Mouse (Mus musculus): ENCODE data around the gene Gtsf1.

Gtsf1 gene

DNA sequence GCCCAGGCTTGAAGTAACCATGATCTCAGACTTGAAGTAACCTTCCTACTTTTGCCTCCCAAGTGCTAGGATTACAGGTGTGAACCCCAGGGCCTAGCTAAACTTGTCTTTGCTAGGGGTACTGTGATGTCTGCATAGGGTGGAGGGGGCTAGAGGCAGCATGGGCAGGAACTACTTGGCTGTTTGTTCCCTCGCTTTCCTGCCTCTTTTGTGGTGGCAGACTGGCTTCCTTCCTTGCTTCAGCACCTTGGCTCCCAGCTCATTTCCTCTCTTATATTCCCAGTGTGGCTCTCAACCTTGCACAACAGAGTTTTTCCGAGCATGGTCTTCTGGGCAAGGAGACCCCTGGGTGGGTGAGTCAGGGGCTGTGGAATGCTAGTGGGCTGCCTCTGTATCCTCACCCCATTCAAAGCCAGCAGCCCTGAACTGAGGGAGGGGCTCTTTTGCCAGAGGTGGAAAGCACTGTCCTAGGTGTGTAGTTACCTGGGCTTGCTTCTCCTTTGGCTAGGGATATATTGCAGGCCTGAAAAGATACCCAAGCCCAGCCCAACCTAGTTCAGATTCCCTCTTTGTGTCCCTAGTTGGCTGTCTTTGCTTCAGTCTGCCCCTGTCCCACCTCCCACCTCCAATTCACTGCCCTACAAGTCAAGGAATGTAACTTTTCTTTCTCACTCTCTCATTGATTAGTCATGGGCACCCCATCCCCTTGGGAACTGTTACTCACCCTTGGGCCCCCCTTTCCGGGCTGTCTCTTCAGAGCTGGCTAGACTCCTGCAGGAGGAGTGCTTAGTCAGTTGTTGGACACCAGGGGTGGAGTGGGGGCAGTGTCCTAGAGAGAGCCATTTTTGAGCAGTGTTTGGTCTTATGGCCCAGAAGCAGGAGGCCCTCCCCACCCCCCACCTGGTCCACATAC is 52.3 kb downstream of the Gtsf1 start:
- DNase-seq = no peak

DNA sequence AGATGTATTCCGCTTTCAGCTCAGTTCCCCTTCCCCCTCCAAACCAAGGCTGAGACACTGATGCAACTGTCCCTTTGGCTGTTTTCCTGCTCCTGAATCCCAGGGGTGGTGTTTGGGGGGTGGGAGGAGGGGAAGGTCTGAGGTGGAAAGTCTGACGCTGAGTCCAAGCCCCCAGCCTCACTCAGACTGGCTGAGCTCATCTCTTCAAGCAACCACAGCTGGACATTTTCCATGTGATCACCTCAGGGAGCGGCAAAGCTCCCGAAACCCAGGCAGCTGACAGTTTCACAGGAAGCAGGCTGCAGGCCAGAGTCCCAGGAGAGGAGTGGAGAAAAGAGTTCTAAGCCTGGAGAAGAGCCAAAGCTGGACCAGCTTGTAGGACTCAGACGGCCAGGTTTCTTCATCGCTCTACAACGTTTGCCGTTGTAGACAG is 53.4 kb downstream of the Gtsf1 start:
- no peak for DNase-seq

DNA sequence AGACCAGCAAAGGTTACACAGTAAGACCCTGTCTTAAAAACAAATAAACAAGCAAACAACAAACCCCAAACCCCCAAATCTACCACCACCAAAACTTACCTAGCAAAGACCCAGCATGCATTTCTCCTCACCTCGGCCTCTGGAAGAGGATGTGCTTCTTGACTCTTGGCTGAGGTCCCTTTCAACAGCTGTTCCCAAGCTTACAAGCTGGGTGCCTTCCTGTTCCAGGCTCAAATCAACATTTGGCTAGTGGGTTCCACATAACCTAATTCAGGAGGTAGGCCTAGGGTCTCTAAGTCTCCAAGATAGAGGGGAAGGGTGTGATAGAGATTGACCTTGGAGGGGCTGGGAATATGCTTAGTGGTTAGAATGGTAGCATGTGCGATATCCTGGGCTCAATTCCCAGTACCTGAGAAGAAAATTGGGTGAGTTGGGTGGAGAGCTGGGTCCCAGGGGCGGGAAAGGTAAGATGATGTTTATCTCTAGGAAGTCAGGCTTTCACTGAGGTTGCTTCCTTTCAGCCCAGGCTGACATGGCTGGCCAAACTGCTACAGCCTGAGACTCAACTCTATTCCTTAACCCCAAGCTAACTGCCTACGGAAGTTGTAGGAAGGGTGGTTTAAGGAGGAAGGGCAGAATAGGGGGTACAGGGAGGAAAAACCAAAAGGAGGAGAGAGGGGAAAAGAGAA is 55.0 kb downstream of the Gtsf1 start:
- DNase-seq = no peak

DNA sequence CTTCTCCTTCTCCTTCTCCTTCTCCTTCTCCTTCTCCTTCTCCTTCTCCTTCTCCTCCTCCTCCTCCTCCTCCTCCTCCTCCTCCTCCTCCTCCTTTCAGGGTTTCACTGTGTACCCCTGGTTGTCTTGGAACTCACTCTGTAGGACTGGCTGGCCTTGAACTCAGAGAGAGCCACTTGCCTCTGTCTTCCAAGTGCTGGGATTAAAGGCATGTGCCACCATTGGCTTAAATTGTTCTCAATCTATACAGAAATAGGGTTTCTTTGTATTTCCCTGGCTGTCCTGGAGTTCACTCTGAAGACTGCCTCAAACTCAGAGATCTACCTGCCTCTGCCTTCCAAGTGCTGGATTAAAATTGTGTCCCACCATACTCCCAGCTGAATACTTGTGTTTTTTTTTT is 57.8 kb downstream of the Gtsf1 start:
- no peak for DNase-seq

DNA sequence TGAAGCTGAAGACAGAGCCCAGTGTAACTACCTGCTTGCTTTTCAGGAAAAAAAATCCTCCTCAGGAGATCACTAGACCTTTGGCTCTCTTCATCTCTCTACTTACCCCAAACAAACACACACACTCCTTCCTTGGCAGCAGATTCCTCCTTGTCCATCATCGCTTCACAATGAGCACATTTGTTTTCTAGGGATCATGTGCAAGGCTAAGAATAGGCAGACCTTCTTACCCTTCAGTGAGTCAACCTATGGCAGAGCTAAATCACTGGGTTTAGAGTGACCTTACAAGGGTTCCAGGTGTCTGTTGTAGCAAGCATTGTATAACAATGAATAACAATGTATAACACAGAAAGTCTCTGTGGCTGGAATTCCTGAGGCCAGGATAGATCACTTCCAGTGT is 58.5 kb downstream of the Gtsf1 start:
- no peak for DNase-seq

DNA sequence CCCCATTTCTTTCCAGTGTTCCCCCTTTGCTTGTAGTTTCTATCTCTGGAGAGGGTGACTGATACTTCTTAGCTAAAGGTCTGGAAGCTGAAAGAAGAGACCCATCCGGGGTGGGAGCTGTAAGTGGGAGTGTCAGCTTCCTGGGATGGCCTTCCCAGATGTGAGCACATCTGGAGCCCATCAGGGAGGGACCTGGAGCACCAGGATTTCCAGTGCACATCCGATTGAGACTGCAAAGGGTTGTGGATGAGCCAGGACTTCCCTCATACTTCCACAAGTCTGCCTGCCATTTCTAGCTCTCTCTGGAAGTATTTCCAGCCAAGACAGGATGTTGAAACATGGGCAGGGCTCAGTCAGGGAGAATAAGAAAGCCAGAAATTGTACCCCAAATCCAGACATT is 59.1 kb downstream of the Gtsf1 start:
- no peak for DNase-seq

DNA sequence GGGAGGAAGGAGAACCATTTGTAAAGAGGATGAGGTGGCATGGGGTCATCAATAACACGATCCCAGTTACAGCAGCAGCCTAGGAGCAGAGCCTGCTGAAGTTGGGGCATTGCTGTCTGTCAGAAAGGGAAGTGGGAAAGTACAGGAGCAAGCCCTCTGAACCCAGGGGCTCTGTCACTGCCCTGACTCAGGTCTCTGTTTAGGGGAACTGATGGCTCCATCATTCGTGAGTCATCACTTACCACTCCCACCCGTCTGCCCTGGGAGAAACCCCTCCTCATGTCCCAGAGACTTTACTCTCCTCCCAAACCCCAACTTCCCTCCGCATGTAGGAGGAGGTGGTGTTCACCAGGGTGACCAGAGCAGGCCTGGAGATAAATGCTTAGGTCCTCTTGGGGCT is 59.8 kb downstream of the Gtsf1 start:
- no peak for DNase-seq

DNA sequence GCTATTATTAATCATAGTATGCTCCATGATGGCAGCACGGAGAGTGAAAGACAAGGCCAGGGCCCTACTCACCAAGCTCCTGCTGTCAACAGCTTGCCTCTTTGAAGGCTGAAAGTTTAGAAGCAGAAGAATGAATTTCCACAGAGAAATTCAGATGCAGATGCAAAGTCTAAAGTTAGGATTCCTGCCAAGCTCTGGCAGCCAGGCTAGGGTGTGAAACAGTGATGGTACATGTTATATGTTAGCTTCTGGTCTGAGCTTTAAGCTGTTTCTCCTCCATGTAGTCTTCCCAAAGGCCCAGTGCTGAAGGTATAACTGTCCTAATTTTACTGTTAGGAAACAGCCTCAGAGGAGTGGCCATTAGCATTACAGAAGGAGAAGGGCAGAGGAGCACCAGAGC is 61.1 kb downstream of the Gtsf1 start:
- no peak for DNase-seq

DNA sequence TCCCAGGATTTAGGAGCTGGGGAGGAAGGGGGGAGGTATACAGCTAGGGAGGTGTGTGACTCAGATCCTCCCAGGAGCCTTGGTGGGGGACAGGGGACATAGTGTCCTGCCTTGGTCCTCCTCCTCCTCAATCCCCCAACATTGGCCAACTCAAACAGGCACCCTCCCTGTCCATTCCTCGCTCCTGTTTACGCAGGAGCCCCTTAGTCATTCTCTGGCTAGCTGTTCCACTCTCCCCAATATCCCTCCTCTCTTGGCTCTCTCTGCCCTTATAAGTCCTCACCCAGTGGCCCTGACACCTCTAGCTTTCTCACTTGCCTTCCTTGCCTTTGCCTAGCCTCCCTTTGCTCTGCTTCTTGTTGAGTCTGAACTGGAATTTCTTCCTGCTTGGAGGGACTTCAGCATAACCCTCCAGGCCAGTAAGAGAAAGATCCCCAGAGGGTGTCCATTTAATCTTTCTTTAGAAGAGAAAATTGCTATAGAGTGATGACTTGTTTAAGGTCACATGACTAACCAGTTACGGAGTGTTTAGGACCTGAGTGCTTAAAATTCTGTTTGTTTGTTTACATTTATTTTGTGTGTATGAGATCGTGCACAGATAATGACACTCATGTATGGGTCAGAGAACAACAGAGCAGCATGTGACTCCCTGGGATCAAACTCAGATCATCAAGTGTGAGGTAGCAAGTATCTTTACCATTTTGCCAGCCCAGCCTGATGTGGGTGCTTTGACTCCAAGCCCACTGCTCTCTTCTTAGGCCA is 61.9 kb downstream of the Gtsf1 start:
- DNase-seq = no peak

DNA sequence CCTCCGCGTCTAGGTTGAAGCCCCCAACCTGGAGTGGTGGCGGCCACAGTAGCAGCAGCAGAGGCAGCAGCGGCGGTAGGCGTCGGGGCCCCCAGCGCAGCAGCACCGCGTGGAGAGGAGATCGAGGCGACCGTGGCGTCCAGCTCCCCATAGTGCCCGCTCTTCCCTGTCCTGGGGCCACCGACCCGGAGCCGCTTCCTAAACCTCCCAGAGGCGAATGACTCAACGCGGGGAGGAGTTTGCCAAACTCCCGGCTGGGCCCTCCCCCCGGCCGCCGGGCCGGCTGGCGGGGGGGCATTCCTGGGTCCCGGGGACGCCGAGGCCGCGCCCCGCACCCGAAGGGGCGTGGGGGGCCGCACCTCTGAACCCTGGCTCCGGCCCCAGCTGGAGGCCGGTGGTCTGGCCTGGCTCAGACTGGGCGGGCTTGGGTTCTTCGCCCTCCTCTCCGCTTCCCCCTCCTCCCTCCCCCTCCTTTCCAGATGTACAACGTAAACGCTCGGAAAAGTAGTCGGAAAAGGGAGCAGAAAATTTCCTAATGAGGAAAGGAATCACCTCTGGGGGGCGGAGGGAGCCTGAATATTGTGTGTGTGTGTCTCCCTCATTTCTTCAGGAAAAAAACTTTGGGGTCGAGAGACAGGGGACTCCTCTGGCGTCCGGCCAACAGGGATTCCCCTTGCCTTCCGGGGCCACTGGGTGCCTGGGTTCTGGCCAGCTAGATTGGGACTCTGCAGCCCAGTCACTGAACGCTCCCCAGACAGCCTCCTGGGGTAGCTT is 63.7 kb downstream of the Gtsf1 start, which contains the start of gene Itga5:
Itga5 (minus strand) TSS at position 388 of the 774 bp plus-strand sequence.
- peak; percentile 68 for DNase-seq

DNA sequence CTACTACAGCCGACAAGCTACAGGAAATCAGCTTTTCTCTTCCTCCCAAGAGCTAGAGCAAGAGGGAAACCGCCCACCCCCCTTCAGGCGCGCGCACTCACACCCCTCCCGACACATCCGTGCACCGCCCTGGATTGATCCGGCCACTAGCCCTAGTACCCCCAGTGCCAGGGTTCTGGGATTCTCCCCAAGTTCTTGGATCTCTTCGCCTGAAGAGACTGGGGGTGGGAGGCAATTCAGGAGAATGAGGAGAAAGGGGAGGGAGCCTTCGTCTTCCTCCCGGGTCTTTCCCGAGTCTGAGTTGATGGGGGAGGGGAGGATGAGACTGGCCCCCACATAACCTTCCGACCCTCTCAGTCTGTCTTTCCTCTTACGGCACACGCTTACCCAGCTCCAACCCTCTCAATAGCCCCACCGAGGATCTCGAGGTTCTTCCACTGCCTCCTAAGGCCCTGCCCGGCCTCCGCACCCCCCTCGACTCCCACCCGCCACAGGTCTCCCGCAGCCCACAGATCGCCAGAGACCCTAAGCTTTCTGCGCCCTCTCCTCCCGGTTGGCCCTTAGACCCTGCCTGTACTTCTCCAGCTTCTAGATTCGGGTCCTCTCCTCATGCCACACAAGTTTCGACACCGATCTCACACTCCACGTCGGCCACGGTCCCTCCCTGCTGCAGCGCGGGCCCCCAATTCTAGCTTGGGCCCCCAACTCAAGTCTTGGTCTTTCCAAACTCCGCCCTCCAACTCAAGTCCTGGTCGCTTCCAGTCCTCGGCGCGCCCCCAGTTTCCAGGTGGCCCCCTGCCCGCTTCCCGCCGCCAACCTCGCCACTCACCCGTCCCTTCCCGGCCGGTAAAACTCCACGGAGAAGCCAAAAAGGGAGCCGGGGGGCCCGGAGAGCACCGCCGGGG is 64.5 kb downstream of the Gtsf1 start:
- peak; percentile 59 for DNase-seq

DNA sequence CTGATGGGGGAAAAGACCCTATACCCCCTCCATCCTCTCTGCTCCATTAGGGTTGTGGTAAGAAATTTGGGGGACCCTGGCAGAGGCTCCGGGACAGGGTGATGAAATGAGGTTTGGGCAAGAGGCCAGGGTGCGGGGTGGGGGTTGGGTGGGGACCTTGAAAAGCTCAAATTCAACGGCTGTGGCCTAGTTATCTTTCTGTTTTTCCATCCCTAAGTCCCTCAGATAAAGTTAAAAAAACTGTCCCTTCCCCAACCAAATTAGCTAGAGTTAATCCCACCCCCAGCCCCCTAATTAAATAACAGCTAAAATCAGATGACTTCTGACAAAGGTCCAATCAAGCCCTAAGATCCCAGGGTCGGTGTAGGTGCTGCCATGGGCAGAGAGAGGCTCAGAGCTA is 65.5 kb downstream of the Gtsf1 start:
- DNase-seq = peak; percentile 48

DNA sequence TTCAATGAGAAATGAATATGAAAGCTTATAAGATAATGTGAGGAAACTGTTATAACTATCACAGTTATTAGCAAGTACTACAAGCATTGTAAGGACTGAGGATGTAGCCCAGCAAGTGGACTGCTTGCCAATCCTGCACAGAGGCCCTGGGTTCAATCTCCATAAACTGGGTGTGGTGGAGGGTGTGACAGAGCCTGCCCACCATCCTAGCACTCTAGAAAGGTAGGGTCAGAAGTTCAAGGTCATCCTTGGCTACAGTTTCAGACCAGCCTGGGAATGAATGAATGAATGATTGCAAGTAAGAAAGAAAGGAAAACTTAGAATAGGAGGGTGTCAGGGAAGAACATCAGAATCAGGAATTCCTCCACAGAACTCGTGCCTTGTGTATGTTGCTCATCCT is 66.5 kb downstream of the Gtsf1 start:
- DNase-seq = no peak

DNA sequence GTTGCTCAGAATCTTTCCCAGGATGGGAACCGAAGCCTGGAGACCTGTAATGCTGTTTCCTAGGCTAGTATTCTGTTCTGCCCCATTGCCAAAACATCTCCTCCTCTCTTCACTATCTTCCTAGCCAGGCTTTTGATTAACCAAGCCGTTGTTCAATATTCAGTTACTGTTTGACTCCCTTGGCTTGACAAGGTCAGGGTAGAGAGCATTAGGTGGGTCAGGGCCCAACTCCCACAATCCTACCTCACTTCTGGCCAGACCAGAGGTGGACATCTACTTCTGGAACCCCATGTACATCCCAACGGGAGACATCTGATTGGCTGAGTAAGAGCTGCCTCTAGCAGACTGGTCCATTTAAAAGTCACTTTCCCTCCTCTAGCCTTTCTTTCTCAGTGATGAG is 67.3 kb downstream of the Gtsf1 start:
- no peak for DNase-seq

DNA sequence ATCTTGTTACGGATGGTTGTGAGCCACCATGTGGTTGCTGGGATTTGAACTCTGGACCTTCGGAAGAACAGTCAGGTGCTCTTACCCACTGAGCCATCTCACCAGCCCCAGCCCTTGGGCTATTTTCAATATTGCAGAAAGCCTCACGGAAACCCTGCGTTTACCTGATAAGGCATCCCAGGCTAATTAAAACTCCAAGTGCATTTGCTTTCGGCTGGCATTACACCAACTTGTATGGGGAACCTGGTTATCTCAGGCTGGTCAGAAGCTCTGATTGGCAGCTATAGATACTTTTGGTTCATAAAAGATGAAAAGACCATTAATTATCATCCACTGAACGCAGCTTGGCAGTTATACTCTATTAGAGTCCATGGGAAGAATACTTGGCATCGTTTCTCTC is 67.9 kb downstream of the Gtsf1 start:
- peak; percentile 60 for DNase-seq

DNA sequence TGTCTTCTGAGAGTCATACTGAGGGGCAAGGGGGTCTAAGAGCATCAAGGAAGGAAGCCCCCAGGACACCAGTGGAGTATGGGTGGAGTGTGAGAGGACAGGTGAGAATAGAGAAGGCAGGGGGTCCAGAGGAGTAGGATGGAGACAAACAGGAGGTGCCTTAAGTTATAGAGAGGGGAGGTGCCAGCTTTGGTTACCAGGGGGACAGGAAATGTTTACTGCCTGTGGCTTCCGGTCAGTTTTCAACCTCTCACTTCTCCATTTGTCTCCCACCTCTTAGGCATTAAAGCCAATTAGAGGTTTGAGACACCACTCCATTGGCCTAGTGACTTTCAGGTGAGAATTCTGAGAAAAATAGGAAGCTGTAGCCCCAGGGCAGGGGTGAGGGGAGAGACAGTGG is 69.0 kb downstream of the Gtsf1 start:
- DNase-seq = no peak

DNA sequence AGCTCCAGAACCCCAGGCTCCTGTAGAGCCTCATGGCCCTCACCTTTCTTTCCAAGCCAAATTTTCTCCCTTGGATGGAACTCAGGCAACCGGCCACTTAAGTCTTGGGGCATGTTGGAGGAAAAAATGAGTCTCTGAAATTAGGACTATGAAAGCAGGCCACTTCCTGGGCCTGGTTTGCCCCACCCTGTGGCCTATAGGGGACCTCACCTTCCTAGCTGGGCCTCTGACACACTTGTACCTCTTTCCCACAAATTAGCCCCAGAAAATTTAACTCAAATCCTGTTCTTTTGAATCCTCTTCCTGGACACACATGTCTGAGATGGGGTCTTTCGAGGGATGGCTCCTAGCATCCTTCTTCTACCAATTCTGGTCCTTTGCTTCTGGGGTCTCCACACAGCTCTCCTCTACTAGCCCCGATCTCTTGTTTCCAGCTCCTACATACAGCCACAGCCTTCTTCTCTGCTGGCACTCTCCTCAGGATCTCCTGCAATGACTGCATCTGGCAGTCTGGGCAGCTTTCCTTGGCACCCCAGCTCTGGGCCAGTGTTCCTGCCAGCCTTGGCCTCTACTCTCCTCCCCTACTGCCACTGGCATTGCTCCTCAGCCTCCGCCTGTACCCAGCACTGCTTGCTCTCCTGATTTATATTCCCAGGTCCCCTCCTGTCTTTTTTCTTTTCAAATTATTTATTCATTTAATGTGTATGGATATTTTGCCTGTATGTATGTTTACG is 70.2 kb downstream of the Gtsf1 start:
- DNase-seq = no peak

DNA sequence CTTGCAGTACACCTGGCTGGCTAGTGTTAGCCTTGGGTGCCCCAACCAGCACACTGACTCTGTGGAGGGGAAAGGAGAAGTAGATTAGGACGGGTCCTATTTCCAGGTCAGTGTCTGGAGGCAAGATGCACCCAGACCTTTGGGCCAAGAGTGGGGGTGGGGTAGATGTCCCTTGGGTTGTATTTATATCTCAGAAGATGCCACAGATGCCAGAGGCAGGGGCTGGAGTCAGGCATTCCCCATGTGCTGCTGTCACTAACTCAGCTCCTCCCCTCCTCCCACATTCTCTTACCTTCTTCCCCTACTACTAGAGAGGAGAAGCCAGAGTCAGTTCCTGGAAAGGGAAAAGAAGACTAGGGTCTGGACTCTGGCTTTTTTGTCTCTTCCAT is 71.2 kb downstream of the Gtsf1 start:
- DNase-seq = no peak

DNA sequence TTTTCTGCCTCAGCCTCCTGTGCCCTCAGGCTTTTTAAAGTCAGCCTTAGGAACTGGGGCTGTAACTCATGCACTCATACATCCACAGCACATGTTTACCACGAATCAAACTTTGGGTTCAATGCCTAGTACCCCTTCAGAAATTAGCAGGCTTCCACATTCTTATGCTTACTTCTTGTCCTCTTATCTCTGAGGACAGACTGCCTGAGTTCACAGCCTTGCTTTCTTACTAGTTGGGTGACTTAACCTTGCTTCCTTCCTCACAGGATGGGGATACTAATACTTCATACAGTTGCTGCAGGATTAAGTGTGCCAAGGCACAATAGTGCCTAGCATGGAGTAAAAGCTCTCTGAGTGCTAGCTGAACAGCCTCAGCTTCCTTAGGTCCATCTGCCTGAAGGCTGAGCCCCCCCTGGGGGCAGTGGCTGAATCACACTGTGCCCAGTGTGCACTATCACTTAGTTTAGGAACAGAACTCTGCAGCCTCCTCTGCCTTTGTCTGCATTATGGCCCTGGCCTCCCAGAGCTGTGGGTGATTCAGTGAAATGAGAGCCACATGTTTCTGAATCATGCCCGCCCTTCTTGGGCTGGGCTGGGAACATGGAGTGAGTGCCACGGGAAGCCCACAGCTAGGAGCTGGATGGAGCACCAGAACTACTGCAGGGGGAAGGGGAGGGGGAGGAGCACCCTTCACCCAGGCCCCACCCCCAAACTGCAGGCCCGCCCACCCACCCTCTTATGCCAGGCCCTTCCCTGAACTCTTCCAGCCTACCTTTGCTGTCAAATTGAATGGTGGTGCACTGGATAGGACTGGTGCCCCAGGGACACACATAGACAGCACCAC is 71.8 kb downstream of the Gtsf1 start:
- DNase-seq = peak; percentile 23

DNA sequence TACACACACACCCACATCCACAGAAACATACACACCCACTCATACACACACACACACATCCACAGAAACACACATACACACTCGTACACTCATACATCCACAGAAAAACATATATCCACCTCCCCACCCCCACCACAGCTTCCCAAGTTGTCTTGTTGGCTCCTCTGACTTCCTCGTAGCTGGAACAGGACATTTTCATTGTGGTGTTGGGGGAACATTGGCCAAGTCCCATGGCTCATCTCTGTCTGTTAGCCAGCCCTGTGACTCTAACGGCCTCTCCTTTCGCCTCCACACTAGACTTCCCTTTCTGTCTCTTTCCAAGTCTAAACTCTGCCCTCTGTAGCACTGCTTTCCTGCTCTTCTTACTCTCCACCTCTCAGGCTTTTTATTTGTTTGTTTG is 72.5 kb downstream of the Gtsf1 start:
- no peak for DNase-seq
